Mouse (Mus musculus) left cerebral cortex, adult 18-20 months (tissue): ENCODE measurements around the gene Zfp738. TPM values are rescaled to one million over a fixed set of nuclear protein-coding genes. Genes with fewer than 3 reads are reported as not detected.
"Not testable (repeated sequence)": the region's sequence is repeated elsewhere in the genome, so short reads cannot be mapped to it uniquely, and the experiment has no call there.

ENCODE experiments used
- DNase-seq, 2 experiments: peaks; one replicate each; pipeline ENCODE4 v3.0.0; 2021 to 2022; ENCODE audit warnings: low spot score in 2 of 2, mixed read lengths in 1 of 2
- long read RNA-seq, 2 experiments: library from polyadenylated mRNA; stranded (forward); transcript quantifications; one replicate each; pipeline ENCODE4 v2.0.0; 2021
- total RNA-seq, 2 experiments: library from RNA; stranded (reverse); gene quantifications; 2 replicates each; pipeline ENCODE4 v1.2.3; 2021

Zfp738 gene
- total RNA-seq = 10 to 100 TPM; 22.6 to 23.1 TPM
- long read RNA-seq, experiment 1, full-length matches to known transcripts = 3 of 4 reads
- long read RNA-seq, experiment 1, partial matches to known transcripts = 0 of 4 reads
- long read RNA-seq, experiment 1, other reads (novel, unspliced or antisense) = 1 of 4 reads
- long read RNA-seq, experiment 2, full-length matches to known transcripts = 1 of 2 reads
- long read RNA-seq, experiment 2, partial matches to known transcripts = 0 of 2 reads
- long read RNA-seq, experiment 2, other reads (novel, unspliced or antisense) = 1 of 2 reads

- DNase-seq = no peak
These were observed at the start of gene Zfp738 for GRCm38 (mm10) chr13:67686971-67687370. TSS of gene Zfp738 (minus strand) at chr13:67687071.

GRCm38 (mm10) chr13:67734391-67734790 lies 47.5 kb upstream of the Zfp738 start:
- DNase-seq = not testable (repeated sequence)

- peak; percentile 23 to 44 for DNase-seq
These were observed 42.6 kb upstream of the Zfp738 start for GRCm38 (mm10) chr13:67729441-67729840.

GRCm38 (mm10) chr13:67728641-67729318 lies 41.9 kb upstream of the Zfp738 start, which contains the start of gene Zfp65:
TSS of gene Zfp65 (minus strand) at chr13:67729173.
- DNase-seq = peak; percentile 40 to 58

- DNase-seq = no peak
These were observed 41.2 kb upstream of the Zfp738 start for GRCm38 (mm10) chr13:67728106-67728505.

- DNase-seq = not testable (repeated sequence)
These were observed 38.5 kb upstream of the Zfp738 start for GRCm38 (mm10) chr13:67725331-67725730.

GRCm38 (mm10) chr13:67723848-67724479 lies 37.1 kb upstream of the Zfp738 start:
- peak; percentile 90 to 91 for DNase-seq

GRCm38 (mm10) chr13:67683841-67684240 lies 3.0 kb downstream of the Zfp738 start:
- DNase-seq = not testable (repeated sequence)

GRCm38 (mm10) chr13:67682959-67683735 lies 3.7 kb downstream of the Zfp738 start:
- peak; percentile 89 to 91 for DNase-seq

- no peak for DNase-seq
These were observed 12.0 kb downstream of the Zfp738 start for GRCm38 (mm10) chr13:67674902-67675301.

GRCm38 (mm10) chr13:67652496-67652895 lies 34.4 kb downstream of the Zfp738 start:
- no peak for DNase-seq

- DNase-seq = peak; percentile 87 to 88
These were observed 49.4 kb downstream of the Zfp738 start, which contains the start of the genes Gm49345 and Zfp729a for GRCm38 (mm10) chr13:67637294-67638007. TSS of gene Gm49345 (minus strand) at chr13:67637769. TSS of gene Zfp729a (minus strand) at chr13:67637791.

- no peak for DNase-seq
These were observed 76.8 kb downstream of the Zfp738 start for GRCm38 (mm10) chr13:67610108-67610507.

- peak; percentile 89 to 94 for DNase-seq
These were observed 77.6 kb downstream of the Zfp738 start, which contains the start of gene Zfp729b for GRCm38 (mm10) chr13:67609066-67609876. TSS of gene Zfp729b (minus strand) at chr13:67609707.

Other genes with a start within 250 kb of the Zfp738 start
- gene Zfp874a, start 235.4 kb downstream of the Zfp738 start, total RNA-seq = 10 to 100 TPM; 12.1 to 12.8 TPM
- 10 to 100 TPM; 14.9 to 23.6 TPM for gene Zfp874b, start 202.8 kb downstream of the Zfp738 start, total RNA-seq
- 1 to 10 TPM; 9.7 to 9.9 TPM for gene Zfp58, start 186.5 kb downstream of the Zfp738 start, total RNA-seq
- 1 to 10 TPM in 1 of 2 experiments, not detected in 1; 1.6 TPM for gene Gm26965, start 160.9 kb downstream of the Zfp738 start, total RNA-seq
- 10 to 100 TPM; 21.3 to 21.4 TPM for gene Zfp87, start 160.9 kb downstream of the Zfp738 start, total RNA-seq
- 10 to 100 TPM; 10.2 to 10.3 TPM for gene Zfp748, start 133.2 kb downstream of the Zfp738 start, total RNA-seq
- gene Zfp729b, start 77.4 kb downstream of the Zfp738 start, total RNA-seq = 1 to 10 TPM; 7.5 to 8.5 TPM
- gene Gm49345, start 49.3 kb downstream of the Zfp738 start, total RNA-seq = 1 to 10 TPM; 1.4 to 3.3 TPM
- 1 to 10 TPM; 8.5 to 9.0 TPM for gene Zfp729a, start 49.3 kb downstream of the Zfp738 start, total RNA-seq
- gene Zfp65, start 42.1 kb upstream of the Zfp738 start, total RNA-seq = 10 to 100 TPM; 14.1 to 14.4 TPM
- 1 to 10 TPM; 6.6 to 7.2 TPM for gene Zfp85, start 68.2 kb upstream of the Zfp738 start, total RNA-seq
- 1 to 10 TPM; 4.3 to 5.9 TPM for gene Zfp493, start 92.6 kb upstream of the Zfp738 start, total RNA-seq
- 1 to 10 TPM; 4.7 to 6.6 TPM for gene Zfp273, start 126.7 kb upstream of the Zfp738 start, total RNA-seq
- gene Gm10037, start 144.0 kb upstream of the Zfp738 start, total RNA-seq = 10 to 100 TPM in 1 of 2 experiments, 1 to 10 TPM in 1; 9.6 to 13.6 TPM
- not detected for gene BC048507, start 176.3 kb upstream of the Zfp738 start, total RNA-seq